Mouse (Mus musculus) ES-Bruce4 (cell line): Measurements from ENCODE around the gene Urgcp. TPM values are rescaled to one million over a fixed set of nuclear protein-coding genes. Genes with fewer than 3 reads are reported as not detected.

Experiments used
- H3K27ac ChIP-seq: 2 replicates; pipeline ENCODE4 v1.5.1; 2012; ENCODE audit warnings: low read length, inconsistent platforms; ENCODE audit not compliant: insufficient read depth
- H3K27me3 ChIP-seq: 2 replicates; pipeline ENCODE4 v1.6.1; 2012; ENCODE audit warnings: mild to moderate bottlenecking, low read length, inconsistent platforms; ENCODE audit not compliant: control insufficient read depth, poor library complexity, insufficient read depth, severe bottlenecking
- H3K36me3 ChIP-seq: 2 replicates; pipeline ENCODE4 v1.6.1; 2012; ENCODE audit warnings: inconsistent platforms, mild to moderate bottlenecking, low read length, moderate library complexity; ENCODE audit not compliant: control insufficient read depth, poor library complexity, insufficient read depth, severe bottlenecking
- H3K4me1 ChIP-seq: one replicate; pipeline ENCODE4 v1.8.1; 2011; ENCODE audit warnings: low read length; ENCODE audit not compliant: control insufficient read depth, insufficient read depth
- H3K4me3 ChIP-seq: 2 replicates; pipeline ENCODE4 v1.5.1; 2011; ENCODE audit warnings: low read depth, mild to moderate bottlenecking, low read length
- H3K9ac ChIP-seq: 2 replicates; pipeline ENCODE4 v1.6.1; 2012; ENCODE audit warnings: low read depth, mild to moderate bottlenecking, inconsistent platforms; ENCODE audit not compliant: poor library complexity, severe bottlenecking
- H3K9me3 ChIP-seq: replicated peaks from 2 replicates; pipeline ENCODE4 v1.6.1; 2012; ENCODE audit warnings: mild to moderate bottlenecking, low read length, inconsistent platforms; ENCODE audit not compliant: control insufficient read depth, poor library complexity, insufficient read depth, severe bottlenecking
- CTCF ChIP-seq: IDR thresholded peaks from one replicate; pipeline ENCODE4 v1.8.1; 2011; ENCODE audit warnings: low read depth, low read length
- EP300 ChIP-seq: IDR thresholded peaks from 2 replicates; pipeline ENCODE4 v1.6.1; 2011; ENCODE audit warnings: low read depth, low read length; ENCODE audit not compliant: insufficient read depth
- POLR2A ChIP-seq: IDR thresholded peaks from one replicate; pipeline ENCODE4 v1.8.1; 2011; ENCODE audit warnings: low read length; ENCODE audit not compliant: insufficient read depth
- polyA plus RNA-seq: library from polyadenylated mRNA; stranded (reverse); fragments of >200 nt; gene quantifications from 2 replicates; pipeline ENCODE4 v1.2.4, GENCODE M21; 2011; ENCODE audit warnings: low read depth; ENCODE audit not compliant: missing spikeins, insufficient read depth, insufficient read length

Gene Urgcp
- polyA plus RNA-seq, 1 experiment: 10.6 TPM

- Histone ChIP-seq H3K9ac (peak overlapping the region; percentile 61), H3K36me3 (peaks cover 8% of the 10 kb centered on the region), H3K9me3 (no peaks in the 10 kb centered on the region), H3K27ac (peak overlapping the region; percentile 18; the same call in 1 of the 2 replicates), H3K4me3 (peak overlapping the region; percentile 74), H3K27me3 (no peaks in the 10 kb centered on the region), H3K4me1 (no peaks in the 10 kb centered on the region)
- TF ChIP-seq EP300: no peak
- peak; percentile 10 for TF ChIP-seq CTCF
These were observed 27.0 kb upstream of the Urgcp start for GRCm38 (mm10) chr11:5789071-5789753.

GRCm38 (mm10) chr11:5788056-5789014 is 26.2 kb upstream of the Urgcp start, which contains the start of gene Dbnl:
Gene Dbnl (plus strand): TSS chr11:5788488.
- TF ChIP-seq POLR2A: peak; percentile 74
- TF ChIP-seq CTCF: peak; percentile 51
- TF ChIP-seq EP300: no peak
- H3K9me3 ChIP-seq: no peaks in the 10 kb centered on the region

GRCm38 (mm10) chr11:5787671-5788055 is 25.5 kb upstream of the Urgcp start:
- H3K36me3 ChIP-seq: peaks cover 8% of the 10 kb centered on the region
- H3K4me1 ChIP-seq: no peaks in the 10 kb centered on the region
- no peaks in the 10 kb centered on the region for H3K27me3 ChIP-seq
- no peaks in the 10 kb centered on the region for H3K9me3 ChIP-seq
- peak overlapping the region; percentile 85 for H3K4me3 ChIP-seq
- peak overlapping the region; percentile 61 for H3K9ac ChIP-seq
- no peak for TF ChIP-seq EP300
- TF ChIP-seq POLR2A: no peak
- no peak for TF ChIP-seq CTCF
- peak overlapping the region; percentile 23; the same call in 1 of the 2 replicates for H3K27ac ChIP-seq

More at GRCm38 (mm10) chr11:5788056-5789014, 26.2 kb upstream of the Urgcp start, which contains the start of gene Dbnl:
- H3K4me1 ChIP-seq: no peaks in the 10 kb centered on the region
- H3K27ac ChIP-seq: peak within 1 kb of the TSS; percentile 23
- no peaks in the 10 kb centered on the region for H3K27me3 ChIP-seq
- peaks cover 8% of the 10 kb centered on the region for H3K36me3 ChIP-seq
- peak within 1 kb of the TSS; percentile 61 for H3K9ac ChIP-seq
- H3K4me3 ChIP-seq: peak within 1 kb of the TSS; percentile 85

- TF ChIP-seq EP300 (no peak), POLR2A (no peak), CTCF (no peak)
- H3K27ac ChIP-seq: no peak overlapping the region
- no peaks in the 10 kb centered on the region for H3K27me3 ChIP-seq
- H3K36me3 ChIP-seq: peaks cover 2% of the 10 kb centered on the region
- H3K9me3 ChIP-seq: no peaks in the 10 kb centered on the region
- no peak overlapping the region for H3K9ac ChIP-seq
- no peak overlapping the region for H3K4me3 ChIP-seq
- no peaks in the 10 kb centered on the region for H3K4me1 ChIP-seq
These were observed 23.6 kb upstream of the Urgcp start for GRCm38 (mm10) chr11:5785732-5786131.

GRCm38 (mm10) chr11:5782199-5782944 is 20.2 kb upstream of the Urgcp start:
- H3K27me3 ChIP-seq: no peaks in the 10 kb centered on the region
- H3K27ac ChIP-seq: no peak overlapping the region
- TF ChIP-seq POLR2A (no peak), CTCF (peak; percentile 20)
- H3K36me3 ChIP-seq: peaks cover 2% of the 10 kb centered on the region; the same call in 1 of the 2 replicates
- H3K9ac ChIP-seq: no peak overlapping the region
- no peaks in the 10 kb centered on the region for H3K9me3 ChIP-seq
- H3K4me1 ChIP-seq: no peaks in the 10 kb centered on the region
- no peak overlapping the region for H3K4me3 ChIP-seq
